Mouse (Mus musculus) cerebellum, adult 2 months (tissue): ENCODE data around the gene Spo11. TPM values are rescaled to one million over a fixed set of nuclear protein-coding genes. Genes with fewer than 3 reads are reported as not detected.

Experiments used
- DNase-seq, 2 experiments: peaks; one replicate each; pipeline ENCODE4 v3.0.0; 2021
- H3K27ac ChIP-seq: fragments of 200-500 bp; 2 replicates; pipeline ENCODE4 v1.5.1; 2012; ENCODE audit warnings: low read length, control low read depth, inconsistent platforms; ENCODE audit not compliant: insufficient read depth
- H3K27me3 ChIP-seq: fragments of 200-500 bp; 2 replicates; pipeline ENCODE4 v1.6.1; 2012; ENCODE audit warnings: inconsistent platforms, mild to moderate bottlenecking, low read length, moderate library complexity; ENCODE audit not compliant: control insufficient read depth, insufficient read depth
- H3K4me1 ChIP-seq: fragments of 200-500 bp; 2 replicates; pipeline ENCODE4 v1.6.1; 2011; ENCODE audit warnings: low read length; ENCODE audit not compliant: control insufficient read depth, insufficient read depth
- H3K4me3 ChIP-seq: fragments of 200-500 bp; replicated peaks from 2 replicates; pipeline ENCODE3; 2011; ENCODE audit warnings: mild to moderate bottlenecking, low read depth, low read length, control low read depth; ENCODE audit not compliant: insufficient read depth
- CTCF ChIP-seq: fragments of 200-500 bp; IDR thresholded peaks from 2 replicates; pipeline ENCODE4 v1.5.1; 2011; ENCODE audit warnings: low read depth, mild to moderate bottlenecking, control low read depth, low read length, moderate library complexity, borderline replicate concordance; ENCODE audit not compliant: insufficient read depth
- POLR2A ChIP-seq: fragments of 200-500 bp; IDR thresholded peaks from 2 replicates; pipeline ENCODE4 v1.6.1; 2011; ENCODE audit warnings: low read length, control low read depth, borderline replicate concordance; ENCODE audit not compliant: insufficient read depth
- WGBS: fragments of 180-500 bp; shearing (Covaris S2); methylation state at CpG from one replicate; pipeline ENCODE4 v1.1.7; 2018; 5-methylcytosine and 5-hydroxymethylcytosine counted together
- polyA plus RNA-seq: library from polyadenylated mRNA; depleted of rRNA; stranded (reverse); fragments of >200 nt; gene quantifications from 2 replicates; pipeline ENCODE4 v1.2.3, GENCODE M21; 2012

Spo11 gene
- polyA plus RNA-seq, 1 experiment: 0.21 TPM

DNA sequence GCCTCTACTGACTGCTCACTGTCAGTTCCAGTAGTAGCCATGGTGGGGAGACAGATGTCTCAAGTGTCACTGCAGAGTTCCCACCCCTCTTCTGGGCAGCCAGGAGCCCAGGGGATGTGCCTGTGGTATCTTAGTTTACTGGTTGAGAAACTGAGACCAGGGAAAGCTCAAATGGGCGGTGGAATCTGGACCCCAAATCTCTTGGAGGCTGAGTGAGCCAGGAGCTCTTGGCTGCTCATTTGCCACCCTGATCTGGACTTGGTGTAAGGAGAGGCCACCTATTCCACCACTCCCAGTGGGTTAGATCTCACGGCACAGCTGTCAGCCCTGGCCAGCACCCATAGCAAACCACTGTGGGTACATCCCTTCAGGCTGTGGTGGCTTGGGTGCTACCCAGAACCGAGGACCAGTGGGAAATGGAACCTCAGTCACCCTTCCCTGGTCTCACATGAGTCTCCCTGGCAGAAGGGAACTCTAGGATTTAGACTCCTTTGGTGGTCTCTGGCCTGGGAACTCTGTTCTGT is 51.1 kb downstream of the Spo11 start:
- H3K27me3 ChIP-seq: no peaks in the 10 kb centered on the region
- no peak overlapping the region for H3K4me3 ChIP-seq
- peaks cover 16% of the 10 kb centered on the region for H3K4me1 ChIP-seq
- no peak overlapping the region for H3K27ac ChIP-seq
- no peak for TF ChIP-seq POLR2A
- TF ChIP-seq CTCF: no peak
- DNase-seq: no peak
- 79% methylated on average over 3 of the region's 3 CpGs for WGBS

DNA sequence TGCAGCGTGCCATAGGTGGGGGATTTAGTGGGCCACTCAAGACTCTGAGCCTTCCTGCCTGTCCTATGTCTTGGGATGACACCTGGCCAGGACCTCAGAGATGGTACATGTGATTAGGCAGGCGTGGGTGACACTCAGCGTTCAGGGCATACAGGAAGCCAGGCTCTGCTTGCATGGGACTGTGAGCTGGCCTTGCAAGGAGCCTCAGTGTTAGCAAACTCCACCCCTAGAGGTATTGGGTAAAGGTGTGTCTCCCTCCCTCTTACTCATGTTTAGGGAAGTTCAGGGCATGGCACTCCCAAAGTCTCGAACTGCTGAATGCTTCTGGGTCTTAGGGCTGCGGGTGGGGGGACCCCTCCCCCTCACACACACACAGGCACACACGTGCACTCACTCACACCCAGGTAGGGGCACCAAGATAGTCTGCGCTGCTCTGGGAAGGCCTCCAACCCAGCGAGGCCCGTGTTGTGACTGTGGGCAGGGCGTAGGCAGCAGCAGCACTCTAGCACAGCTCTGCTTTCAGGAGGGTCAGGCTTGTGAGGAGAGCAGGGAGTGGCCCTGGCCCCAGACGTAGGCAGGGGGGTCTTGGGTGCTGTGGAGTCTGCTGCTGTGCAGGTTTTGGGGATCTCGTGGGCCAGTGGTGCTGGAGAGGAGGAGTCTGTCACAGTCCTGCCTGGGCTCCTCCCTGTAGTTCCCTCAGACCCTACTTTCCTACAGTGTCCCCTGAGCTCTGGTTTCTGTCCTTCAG is 53.3 kb downstream of the Spo11 start:
- H3K27me3 ChIP-seq: no peaks in the 10 kb centered on the region
- H3K4me3 ChIP-seq: no peak overlapping the region
- 83% methylated on average over 12 of the region's 12 CpGs for WGBS
- H3K27ac ChIP-seq: no peak overlapping the region
- peaks cover 6% of the 10 kb centered on the region for H3K4me1 ChIP-seq
- no peak for DNase-seq
- TF ChIP-seq CTCF: no peak
- no peak for TF ChIP-seq POLR2A

DNA sequence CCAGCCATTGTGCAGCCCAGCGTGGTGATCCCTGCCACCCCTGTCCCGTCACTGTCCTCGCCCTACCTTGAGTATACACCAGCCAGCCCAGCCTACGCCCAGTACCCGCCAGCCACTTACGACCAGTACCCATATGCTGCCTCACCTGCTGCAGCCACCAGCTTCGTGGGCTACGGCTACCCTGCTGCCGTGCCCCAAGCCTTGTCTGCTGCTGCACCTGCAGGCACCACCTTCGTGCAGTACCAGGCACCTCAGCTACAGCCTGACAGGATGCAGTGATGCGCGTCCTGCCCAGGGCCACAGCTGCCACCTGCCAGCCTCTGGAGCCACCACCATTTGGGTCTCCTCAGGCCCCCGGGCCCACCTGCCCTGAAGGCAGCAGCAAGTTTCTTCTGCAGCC is 56.0 kb downstream of the Spo11 start:
- H3K27ac ChIP-seq: no peak overlapping the region
- no peak overlapping the region for H3K4me3 ChIP-seq
- H3K4me1 ChIP-seq: no peaks in the 10 kb centered on the region
- DNase-seq: no peak
- 92% methylated on average over 13 of the region's 13 CpGs for WGBS
- no peak for TF ChIP-seq CTCF
- TF ChIP-seq POLR2A: no peak
- H3K27me3 ChIP-seq: no peaks in the 10 kb centered on the region

DNA sequence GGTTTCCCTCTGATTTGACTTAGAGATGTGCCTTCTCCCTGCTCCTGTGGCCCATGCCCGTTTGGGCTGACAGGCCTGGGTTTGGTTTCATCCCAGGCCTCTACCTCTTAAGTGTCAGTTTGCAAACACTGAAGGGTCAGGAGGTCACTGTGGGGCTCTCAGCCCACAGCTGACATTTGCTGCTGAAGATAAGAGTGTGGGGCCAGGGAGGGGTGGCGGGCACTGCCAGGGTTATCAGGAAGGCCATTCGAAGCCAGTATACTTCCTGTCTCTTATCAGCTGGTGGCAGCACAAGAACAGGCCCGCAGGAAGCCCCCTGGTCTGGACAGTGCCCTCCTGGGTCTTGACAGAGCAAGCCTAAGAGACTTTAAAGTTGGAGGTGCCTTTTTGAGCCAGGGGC is 57.5 kb downstream of the Spo11 start:
- Histone ChIP-seq H3K27ac (no peak overlapping the region), H3K4me1 (no peaks in the 10 kb centered on the region), H3K4me3 (no peak overlapping the region), H3K27me3 (no peaks in the 10 kb centered on the region)
- DNase-seq: no peak
- TF ChIP-seq POLR2A: no peak
- no peak for TF ChIP-seq CTCF
- 86% methylated on average over 4 of the region's 4 CpGs for WGBS

DNA sequence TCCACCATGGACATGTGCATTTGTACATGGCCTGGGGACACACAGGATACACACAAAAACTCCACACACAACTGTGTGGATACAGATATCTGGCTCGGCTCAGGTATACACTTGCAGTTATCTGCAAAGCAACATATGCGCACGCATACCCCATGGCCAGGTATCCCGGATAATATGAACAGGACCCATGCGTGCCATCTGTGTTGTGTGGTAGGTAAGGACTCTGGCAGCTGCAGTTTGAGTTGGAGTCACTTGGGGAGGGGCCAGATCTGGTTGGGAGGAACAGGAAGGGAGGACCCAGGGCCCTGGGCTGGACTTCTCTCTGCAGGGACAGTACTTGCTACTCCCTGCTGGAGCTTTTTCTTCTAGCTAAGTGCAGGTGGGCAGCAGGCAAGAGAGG is 58.2 kb downstream of the Spo11 start:
- Histone ChIP-seq H3K4me3 (no peak overlapping the region), H3K4me1 (no peaks in the 10 kb centered on the region), H3K27me3 (no peaks in the 10 kb centered on the region), H3K27ac (no peak overlapping the region)
- TF ChIP-seq CTCF (no peak), POLR2A (no peak)
- no peak for DNase-seq
- WGBS: 86% methylated on average over 5 of the region's 5 CpGs

DNA sequence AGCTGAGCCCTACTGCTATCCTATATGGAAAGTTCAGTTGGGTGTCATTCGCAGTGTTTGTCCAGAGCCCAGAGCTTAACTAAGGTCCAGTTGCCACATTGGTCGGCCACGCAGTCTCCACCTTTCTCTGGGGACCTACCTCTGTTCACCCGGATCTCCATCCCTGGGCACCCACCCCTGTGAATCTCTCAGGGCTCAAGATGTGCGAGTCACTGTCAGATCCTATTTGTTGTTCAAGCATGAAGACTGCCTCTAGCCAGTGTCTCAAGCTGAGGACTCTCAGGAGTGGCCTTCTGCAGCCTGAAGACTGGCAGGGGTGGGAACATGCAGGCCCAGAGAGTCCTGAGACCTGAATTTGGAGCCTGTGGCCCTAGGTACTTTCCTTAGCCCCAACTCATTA is 58.6 kb downstream of the Spo11 start:
- TF ChIP-seq POLR2A (no peak), CTCF (no peak)
- no peak for DNase-seq
- Histone ChIP-seq H3K27ac (no peak overlapping the region), H3K4me1 (no peaks in the 10 kb centered on the region), H3K27me3 (no peaks in the 10 kb centered on the region), H3K4me3 (no peak overlapping the region)
- 72% methylated on average over 5 of the region's 5 CpGs for WGBS

DNA sequence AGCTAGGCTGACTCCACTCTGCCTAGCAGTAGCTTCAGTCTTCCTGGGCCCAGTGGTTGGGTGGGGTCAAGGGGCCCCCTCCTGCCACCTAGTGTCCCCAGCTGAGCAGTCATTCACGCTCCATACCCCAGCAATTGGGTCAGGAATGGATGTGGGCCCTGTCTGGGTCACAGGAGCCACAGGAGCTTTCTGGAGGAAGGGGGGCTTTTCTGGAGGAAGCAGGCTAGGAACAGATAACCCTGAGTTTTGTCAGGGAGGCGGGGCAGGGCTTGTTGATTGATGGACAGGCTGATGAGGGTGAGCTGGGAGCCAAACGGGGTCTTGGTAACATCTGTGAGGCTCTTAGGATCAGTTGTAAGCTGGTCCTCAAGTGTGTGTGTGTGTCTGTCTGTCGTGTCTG is 59.1 kb downstream of the Spo11 start:
- H3K27ac ChIP-seq: no peak overlapping the region
- no peak for DNase-seq
- H3K27me3 ChIP-seq: no peaks in the 10 kb centered on the region
- no peaks in the 10 kb centered on the region for H3K4me1 ChIP-seq
- H3K4me3 ChIP-seq: no peak overlapping the region
- 75% methylated on average over 4 of the region's 4 CpGs for WGBS
- TF ChIP-seq CTCF: no peak
- TF ChIP-seq POLR2A: no peak

DNA sequence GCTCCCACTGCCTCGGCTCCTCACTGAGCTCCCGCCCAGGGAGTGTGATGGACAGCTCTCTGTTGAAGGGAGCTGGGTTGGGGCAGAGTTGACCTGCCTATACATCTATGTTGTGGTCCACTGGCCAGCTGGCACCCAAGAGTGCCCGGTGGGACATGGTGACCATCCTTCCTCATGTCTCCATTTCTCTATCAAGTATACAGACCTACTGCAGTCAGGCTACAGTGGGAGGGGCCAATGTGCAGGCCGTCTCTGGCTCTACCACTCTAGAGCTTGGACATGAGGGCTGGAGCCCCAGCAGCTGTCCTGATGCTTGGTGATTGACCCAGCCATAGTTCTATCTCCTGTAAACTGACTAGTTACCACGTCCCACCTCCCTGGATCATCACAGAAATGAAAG is 59.8 kb downstream of the Spo11 start:
- DNase-seq: no peak
- no peaks in the 10 kb centered on the region for H3K27me3 ChIP-seq
- no peak overlapping the region for H3K4me3 ChIP-seq
- H3K27ac ChIP-seq: no peak overlapping the region
- 76% methylated on average over 5 of the region's 5 CpGs for WGBS
- TF ChIP-seq CTCF (no peak), POLR2A (no peak)
- H3K4me1 ChIP-seq: no peaks in the 10 kb centered on the region
